Mouse (Mus musculus) hindbrain, embryonic 12.5 days (tissue): ENCODE measurements around the gene Bcl2l12. TPM values are rescaled to one million over a fixed set of nuclear protein-coding genes. Genes with fewer than 3 reads are reported as not detected.
A peak's percentile ranks its signal among the peaks of the same experiment; 100 is the strongest.

ENCODE experiments used
- ATAC-seq: fragments of 200-750 bp; cut with Nextera tagmentation; 2 replicates; pipeline ENCODE4 v1.8.0; 2017; ENCODE audit warnings: moderate TSS enrichment; ENCODE audit not compliant: low FRiP score
- H3K27ac ChIP-seq: fragments of 300-500 bp; sonication (generic); 2 replicates; pipeline ENCODE4 v1.5.1; 2016; ENCODE audit warnings: mild to moderate bottlenecking
- H3K27me3 ChIP-seq: fragments of 300-500 bp; sonication (generic); 2 replicates; pipeline ENCODE4 v1.6.1; 2016; ENCODE audit warnings: mild to moderate bottlenecking
- H3K36me3 ChIP-seq: fragments of 300-500 bp; sonication (generic); 2 replicates; pipeline ENCODE4 v1.6.1; 2016; ENCODE audit warnings: mild to moderate bottlenecking
- H3K4me1 ChIP-seq: fragments of 300-500 bp; sonication (generic); 2 replicates; pipeline ENCODE4 v1.6.1; 2016
- H3K4me2 ChIP-seq: fragments of 300-500 bp; sonication (generic); replicated peaks from 2 replicates; pipeline ENCODE4 v1.6.1; 2016; ENCODE audit warnings: mild to moderate bottlenecking
- H3K4me3 ChIP-seq: fragments of 300-500 bp; sonication (generic); 2 replicates; pipeline ENCODE4 v1.5.1; 2016; ENCODE audit warnings: mild to moderate bottlenecking
- H3K9ac ChIP-seq: fragments of 300-500 bp; sonication (generic); 2 replicates; pipeline ENCODE4 v1.6.1; 2016; ENCODE audit warnings: mild to moderate bottlenecking, moderate library complexity
- H3K9me3 ChIP-seq: fragments of 300-500 bp; sonication (generic); replicated peaks from 2 replicates; pipeline ENCODE4 v1.6.1; 2016; ENCODE audit warnings: mild to moderate bottlenecking
- WGBS: fragments of 180-500 bp; shearing (Covaris S2); methylation state at CpG from one replicate; pipeline ENCODE4 v1.1.7; 2016; 5-methylcytosine and 5-hydroxymethylcytosine counted together
- microRNA-seq: library from miRNA; unstranded; fragments of <30 nt; microRNA quantifications from one replicate; pipeline ENCODE4, GENCODE M21; 2017
- polyA plus RNA-seq: library from polyadenylated mRNA; unstranded; fragments of >200 nt; fragmentation: Nextera tagmentation; extraction: Ambion mirVana; gene quantifications from 2 replicates; pipeline ENCODE4 v1.2.1, GENCODE M21; 2016

The Bcl2l12 gene
- polyA plus RNA-seq, 1 experiment from 2014 or later, result 46.8 TPM

DNA sequence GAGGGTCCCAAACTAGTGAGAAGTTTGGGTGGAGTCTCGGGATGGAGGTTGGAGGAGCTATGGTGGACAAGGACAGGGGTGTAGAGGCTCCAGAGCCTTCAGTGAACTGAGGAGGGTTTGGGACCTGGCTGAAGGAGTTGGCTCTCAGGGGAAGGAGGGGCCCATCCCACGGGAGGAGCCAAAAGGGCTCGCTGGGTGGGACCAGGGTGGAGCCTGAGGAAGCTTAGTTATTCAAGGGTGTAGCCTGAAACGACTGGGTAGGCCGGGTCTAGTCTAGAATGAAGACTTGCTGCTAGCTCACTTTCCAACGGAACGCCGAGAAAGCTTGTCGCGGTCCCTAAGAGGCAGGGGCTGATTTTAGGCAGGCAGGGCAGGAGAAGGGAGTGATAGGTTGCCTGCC lies 46.6 kb downstream of the Bcl2l12 start:
- no peaks in the 10 kb centered on the region for H3K36me3 ChIP-seq
- WGBS, result under 1% methylated on average over 10 of the region's 10 CpGs
- no peak overlapping the region for H3K27ac ChIP-seq
- peaks cover 44% of the 10 kb centered on the region for H3K27me3 ChIP-seq
- H3K9ac ChIP-seq, result peak overlapping the region; percentile 64
- peak overlapping the region; percentile 72 for H3K4me2 ChIP-seq
- H3K4me3 ChIP-seq, result peak overlapping the region; percentile 45
- no peaks in the 10 kb centered on the region for H3K9me3 ChIP-seq
- peaks cover 14% of the 10 kb centered on the region; the same call in 1 of the 2 replicates for H3K4me1 ChIP-seq
- no peak for ATAC-seq

DNA sequence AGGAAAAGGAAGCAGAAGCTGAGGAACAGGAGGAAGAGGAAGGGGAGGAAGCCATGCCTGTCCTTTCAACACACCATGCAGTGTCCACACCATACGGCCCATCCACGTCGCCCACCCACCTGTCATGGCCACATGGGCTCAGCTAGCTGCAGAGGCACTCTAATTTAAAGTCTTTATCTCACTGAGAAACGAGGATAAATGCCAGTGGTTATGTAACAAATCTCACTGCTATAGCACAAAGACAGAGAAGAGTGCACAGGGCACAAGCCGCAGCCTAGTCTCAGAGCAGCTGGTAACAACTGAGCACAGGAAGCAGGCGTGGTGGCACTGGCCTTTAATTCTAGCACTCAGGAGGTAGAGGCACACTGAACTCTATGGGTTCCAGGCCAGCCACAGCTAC lies 48.6 kb downstream of the Bcl2l12 start:
- WGBS, result 78% methylated on average over 6 of the region's 6 CpGs
- ATAC-seq, result no peak

DNA sequence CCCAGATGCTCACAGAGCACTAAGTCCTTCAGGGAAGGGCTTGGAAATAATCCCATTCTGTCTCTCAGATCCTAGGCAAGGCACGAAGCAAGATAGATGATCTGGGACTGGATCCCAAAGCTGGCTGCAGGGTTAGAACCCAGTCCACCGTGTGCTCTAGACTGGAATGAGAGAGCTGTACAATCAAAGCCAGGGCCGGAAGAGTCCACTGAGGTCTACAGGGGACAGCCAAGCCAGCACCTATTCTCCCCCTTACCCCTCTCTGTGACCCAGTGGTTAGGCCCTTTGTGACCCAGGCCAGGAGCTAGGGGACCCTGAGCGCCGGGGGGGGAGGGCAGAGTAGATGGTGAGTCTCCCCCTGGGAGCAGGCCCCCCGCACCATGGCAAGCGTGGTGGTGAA lies 55.6 kb downstream of the Bcl2l12 start, which contains the start of gene Tsks:
Tsks (plus strand) TSS at position 301 of the 400 bp plus-strand sequence.
- Histone ChIP-seq H3K27me3 (peaks cover 6% of the 10 kb centered on the region; the same call in 1 of the 2 replicates), H3K4me2 (no peak within 1 kb of the TSS), H3K4me3 (no peak within 1 kb of the TSS), H3K36me3 (no peaks in the 10 kb centered on the region), H3K9ac (no peak within 1 kb of the TSS), H3K9me3 (no peaks in the 10 kb centered on the region), H3K27ac (no peak within 1 kb of the TSS), H3K4me1 (no peaks in the 10 kb centered on the region)
- 75% methylated on average over 7 of the region's 7 CpGs for WGBS
- ATAC-seq, result no peak

More for the DNA sequence above, 48.6 kb downstream of the Bcl2l12 start:
- Histone ChIP-seq H3K27me3 (peaks cover 44% of the 10 kb centered on the region), H3K27ac (no peak overlapping the region), H3K4me2 (no peak overlapping the region), H3K36me3 (no peaks in the 10 kb centered on the region), H3K9me3 (no peaks in the 10 kb centered on the region), H3K4me3 (no peak overlapping the region), H3K9ac (no peak overlapping the region), H3K4me1 (peaks cover 14% of the 10 kb centered on the region; the same call in 1 of the 2 replicates)

Small RNA genes lying within 50 kb of the gene (microRNA-seq; reads per million reads assigned to microRNA genes)
- 0.81 reads per million for gene Mir7054

Other genes starting within 250 kb of the Bcl2l12 start
- 2.3 and 2.8 TPM in 2 replicates for gene Zfp473, start 247.7 kb downstream of the Bcl2l12 start, polyA plus RNA-seq
- 69.8 and 73.9 TPM in 2 replicates for gene Nup62, start 182.6 kb downstream of the Bcl2l12 start, polyA plus RNA-seq
- gene Il4i1, start 182.3 kb downstream of the Bcl2l12 start, polyA plus RNA-seq, result 1.8 and 2.5 TPM in 2 replicates
- 3.9 and 4.6 TPM in 2 replicates for gene Atf5, start 182.1 kb downstream of the Bcl2l12 start, polyA plus RNA-seq
- gene Akt1s1, start 149.7 kb downstream of the Bcl2l12 start, polyA plus RNA-seq, result 99.3 and 101 TPM in 2 replicates
- gene Tbc1d17, start 149.6 kb downstream of the Bcl2l12 start, polyA plus RNA-seq, result 103 and 110 TPM in 2 replicates
- 34.7 and 35.1 TPM in 2 replicates for gene Pnkp, start 141.6 kb downstream of the Bcl2l12 start, polyA plus RNA-seq
- 606 and 662 TPM in 2 replicates for gene Ptov1, start 128.9 kb downstream of the Bcl2l12 start, polyA plus RNA-seq
- gene Med25, start 106.0 kb downstream of the Bcl2l12 start, polyA plus RNA-seq, result 153 and 155 TPM in 2 replicates
- gene Fuz, start 102.6 kb downstream of the Bcl2l12 start, polyA plus RNA-seq, result 19.1 and 22.7 TPM in 2 replicates
- 103 and 107 TPM in 2 replicates for gene Ap2a1, start 69.2 kb downstream of the Bcl2l12 start, polyA plus RNA-seq
- gene Tsks, start 55.5 kb downstream of the Bcl2l12 start, polyA plus RNA-seq, result not detected in 2 replicates
- 42.8 and 44.2 TPM in 2 replicates for gene Cpt1c, start 23.9 kb downstream of the Bcl2l12 start, polyA plus RNA-seq
- gene Prmt1, start 12.1 kb downstream of the Bcl2l12 start, polyA plus RNA-seq, result 551 and 566 TPM in 2 replicates
- 62.7 and 74.3 TPM in 2 replicates for gene Irf3, start 1.1 kb downstream of the Bcl2l12 start, polyA plus RNA-seq
- 50.6 and 52.4 TPM in 2 replicates for gene Scaf1, start 17.7 kb upstream of the Bcl2l12 start, polyA plus RNA-seq
- 22.6 and 23.2 TPM in 2 replicates for gene Rras, start 19.2 kb upstream of the Bcl2l12 start, polyA plus RNA-seq
- gene Prr12, start 54.2 kb upstream of the Bcl2l12 start, polyA plus RNA-seq, result 10.9 and 14.0 TPM in 2 replicates
- 55.9 and 60.0 TPM in 2 replicates for gene Nosip, start 63.7 kb upstream of the Bcl2l12 start, polyA plus RNA-seq
- 17.8 and 18.0 TPM in 2 replicates for gene Prrg2, start 64.0 kb upstream of the Bcl2l12 start, polyA plus RNA-seq
- 177 and 180 TPM in 2 replicates for gene Rcn3, start 93.5 kb upstream of the Bcl2l12 start, polyA plus RNA-seq
- gene Fcgrt, start 105.1 kb upstream of the Bcl2l12 start, polyA plus RNA-seq, result 20.2 and 21.0 TPM in 2 replicates
- 982 and 1,135 TPM in 2 replicates for gene Rps11, start 125.7 kb upstream of the Bcl2l12 start, polyA plus RNA-seq
- 977 and 1,019 TPM in 2 replicates for gene Rpl13a, start 130.0 kb upstream of the Bcl2l12 start, polyA plus RNA-seq
- gene Gm45713, start 137.5 kb upstream of the Bcl2l12 start, polyA plus RNA-seq, result 0.31 TPM in 1 of 2 replicates, not detected in the other
- 0.52 and 1.6 TPM in 2 replicates for gene Flt3l, start 137.7 kb upstream of the Bcl2l12 start, polyA plus RNA-seq
- 90.3 and 91.0 TPM in 2 replicates for gene Pih1d1, start 155.6 kb upstream of the Bcl2l12 start, polyA plus RNA-seq
- 33.4 and 39.8 TPM in 2 replicates for gene Aldh16a1, start 155.9 kb upstream of the Bcl2l12 start, polyA plus RNA-seq
- gene Slc17a7, start 165.2 kb upstream of the Bcl2l12 start, polyA plus RNA-seq, result 1.1 and 1.2 TPM in 2 replicates
- not detected in 2 replicates for gene Gfy, start 180.9 kb upstream of the Bcl2l12 start, polyA plus RNA-seq
- not detected in 2 replicates for gene Pth2, start 182.3 kb upstream of the Bcl2l12 start, polyA plus RNA-seq
- gene Ccdc155, start 206.2 kb upstream of the Bcl2l12 start, polyA plus RNA-seq, result 0.46 and 0.48 TPM in 2 replicates
- 3.0 and 3.4 TPM in 2 replicates for gene Dkkl1, start 213.4 kb upstream of the Bcl2l12 start, polyA plus RNA-seq
- gene Tead2, start 217.0 kb upstream of the Bcl2l12 start, polyA plus RNA-seq, result 185 and 208 TPM in 2 replicates
- 1.3 and 1.5 TPM in 2 replicates for gene Cd37, start 240.4 kb upstream of the Bcl2l12 start, polyA plus RNA-seq
- gene Slc6a16, start 242.4 kb upstream of the Bcl2l12 start, polyA plus RNA-seq, result 0.10 and 0.28 TPM in 2 replicates